Mouse (Mus musculus) heart, embryonic 10.5 days (tissue): ENCODE measurements around the gene Alk. TPM values are rescaled to one million over a fixed set of nuclear protein-coding genes. Genes with fewer than 3 reads are reported as not detected.

Experiments used
- DNase-seq: peaks from one replicate; pipeline ENCODE4 v3.0.0-alpha.2; 2017; ENCODE audit warnings: low spot score
- H3K27ac ChIP-seq: fragments of 300-500 bp; sonication (generic); 2 replicates; pipeline ENCODE4 v1.5.1; 2016; ENCODE audit warnings: mild to moderate bottlenecking
- H3K27me3 ChIP-seq: fragments of 300-500 bp; sonication (generic); 2 replicates; pipeline ENCODE4 v1.6.1; 2016; ENCODE audit warnings: mild to moderate bottlenecking; ENCODE audit not compliant: poor library complexity, insufficient read depth, severe bottlenecking
- H3K36me3 ChIP-seq: fragments of 300-500 bp; sonication (generic); 2 replicates; pipeline ENCODE4 v1.6.1; 2016; ENCODE audit warnings: mild to moderate bottlenecking, moderate library complexity
- H3K4me1 ChIP-seq: fragments of 300-500 bp; sonication (generic); 2 replicates; pipeline ENCODE4 v1.6.1; 2016; ENCODE audit warnings: mild to moderate bottlenecking
- H3K4me3 ChIP-seq: fragments of 300-500 bp; sonication (generic); 2 replicates; pipeline ENCODE4 v1.5.1; 2016; ENCODE audit warnings: mild to moderate bottlenecking, moderate library complexity
- H3K9me3 ChIP-seq: fragments of 300-500 bp; sonication (generic); 2 replicates; pipeline ENCODE4 v1.6.1; 2016; ENCODE audit warnings: mild to moderate bottlenecking, moderate library complexity
- WGBS: fragments of 180-500 bp; shearing (Covaris S2); methylation state at CpG from one replicate; pipeline ENCODE4 v1.1.7; 2016; 5-methylcytosine and 5-hydroxymethylcytosine counted together
- polyA plus RNA-seq: library from polyadenylated mRNA; unstranded; fragments of >200 nt; fragmentation: Nextera tagmentation; extraction: Ambion mirVana; gene quantifications from 2 replicates; pipeline ENCODE4 v1.2.1, GENCODE M21; 2016

The Alk gene
- polyA plus RNA-seq, 1 experiment from 2014 or later: 0.78 TPM

- Histone ChIP-seq H3K36me3 (no peaks in the 10 kb centered on the region), H3K4me1 (no peaks in the 10 kb centered on the region), H3K4me3 (no peak overlapping the region), H3K9me3 (no peaks in the 10 kb centered on the region), H3K27me3 (no peaks in the 10 kb centered on the region), H3K27ac (no peak overlapping the region)
- DNase-seq: no peak
Measured at GRCm38 (mm10) chr17:71942052-71942451, 662.4 kb downstream of the Alk start.

GRCm38 (mm10) chr17:71941436-71941835 lies 663.0 kb downstream of the Alk start:
- no peaks in the 10 kb centered on the region for H3K27me3 ChIP-seq
- H3K4me1 ChIP-seq: no peaks in the 10 kb centered on the region; the same call in 1 of the 2 replicates
- WGBS: 59% methylated on average over 6 of the region's 6 CpGs
- H3K9me3 ChIP-seq: no peaks in the 10 kb centered on the region
- no peak overlapping the region for H3K27ac ChIP-seq
- H3K4me3 ChIP-seq: no peak overlapping the region
- no peaks in the 10 kb centered on the region for H3K36me3 ChIP-seq
- no peak for DNase-seq

GRCm38 (mm10) chr17:71936681-71937080 lies 667.7 kb downstream of the Alk start:
- DNase-seq: no peak
- no peaks in the 10 kb centered on the region for H3K36me3 ChIP-seq
- no peaks in the 10 kb centered on the region for H3K27me3 ChIP-seq
- no peaks in the 10 kb centered on the region for H3K9me3 ChIP-seq
- H3K4me1 ChIP-seq: peaks cover 6% of the 10 kb centered on the region; the same call in 1 of the 2 replicates
- H3K27ac ChIP-seq: no peak overlapping the region
- H3K4me3 ChIP-seq: no peak overlapping the region

GRCm38 (mm10) chr17:71935837-71936236 lies 668.6 kb downstream of the Alk start:
- H3K4me3 ChIP-seq: no peak overlapping the region
- H3K9me3 ChIP-seq: no peaks in the 10 kb centered on the region
- WGBS: 80% methylated on average over 10 of the region's 10 CpGs
- no peak overlapping the region for H3K27ac ChIP-seq
- H3K4me1 ChIP-seq: peaks cover 6% of the 10 kb centered on the region; the same call in 1 of the 2 replicates
- H3K36me3 ChIP-seq: no peaks in the 10 kb centered on the region
- no peak for DNase-seq
- H3K27me3 ChIP-seq: no peaks in the 10 kb centered on the region

GRCm38 (mm10) chr17:71935336-71935735 lies 669.1 kb downstream of the Alk start:
- Histone ChIP-seq H3K27ac (no peak overlapping the region), H3K4me1 (peaks cover 6% of the 10 kb centered on the region; the same call in 1 of the 2 replicates), H3K36me3 (no peaks in the 10 kb centered on the region), H3K27me3 (no peaks in the 10 kb centered on the region), H3K9me3 (no peaks in the 10 kb centered on the region), H3K4me3 (no peak overlapping the region)
- WGBS: 78% methylated on average over 3 of the region's 3 CpGs
- no peak for DNase-seq

- no peaks in the 10 kb centered on the region for H3K9me3 ChIP-seq
- no peak overlapping the region for H3K27ac ChIP-seq
- DNase-seq: no peak
- no peaks in the 10 kb centered on the region for H3K27me3 ChIP-seq
- H3K36me3 ChIP-seq: no peaks in the 10 kb centered on the region
- peaks cover 11% of the 10 kb centered on the region; the same call in 1 of the 2 replicates for H3K4me1 ChIP-seq
- WGBS: 50% methylated on average over 5 of the region's 5 CpGs
- H3K4me3 ChIP-seq: no peak overlapping the region
Measured at GRCm38 (mm10) chr17:71914941-71915340, 689.5 kb downstream of the Alk start.

GRCm38 (mm10) chr17:71914541-71914940 lies 689.9 kb downstream of the Alk start:
- no peak for DNase-seq
- H3K4me3 ChIP-seq: no peak overlapping the region

GRCm38 (mm10) chr17:71913188-71913587 lies 691.2 kb downstream of the Alk start:
- DNase-seq: no peak
- WGBS: 36% methylated on average over 3 of the region's 3 CpGs

More at GRCm38 (mm10) chr17:71914541-71914940, 689.9 kb downstream of the Alk start:
- H3K27ac ChIP-seq: no peak overlapping the region
- H3K9me3 ChIP-seq: no peaks in the 10 kb centered on the region
- peaks cover 11% of the 10 kb centered on the region; the same call in 1 of the 2 replicates for H3K4me1 ChIP-seq
- H3K36me3 ChIP-seq: no peaks in the 10 kb centered on the region
- H3K27me3 ChIP-seq: no peaks in the 10 kb centered on the region
- WGBS: 74% methylated on average over 3 of the region's 3 CpGs

GRCm38 (mm10) chr17:71909107-71909506 lies 695.3 kb downstream of the Alk start:
- H3K4me1 ChIP-seq: no peaks in the 10 kb centered on the region
- H3K27me3 ChIP-seq: no peaks in the 10 kb centered on the region
- no peaks in the 10 kb centered on the region for H3K9me3 ChIP-seq
- no peak overlapping the region for H3K4me3 ChIP-seq
- no peaks in the 10 kb centered on the region for H3K36me3 ChIP-seq
- WGBS: 46% methylated on average over 3 of the region's 3 CpGs
- no peak for DNase-seq
- no peak overlapping the region for H3K27ac ChIP-seq

More at GRCm38 (mm10) chr17:71913188-71913587, 691.2 kb downstream of the Alk start:
- Histone ChIP-seq H3K4me3 (no peak overlapping the region), H3K27ac (no peak overlapping the region), H3K36me3 (no peaks in the 10 kb centered on the region), H3K9me3 (no peaks in the 10 kb centered on the region), H3K4me1 (peaks cover 11% of the 10 kb centered on the region; the same call in 1 of the 2 replicates), H3K27me3 (no peaks in the 10 kb centered on the region)

- H3K36me3 ChIP-seq: no peaks in the 10 kb centered on the region
- DNase-seq: no peak
Measured at GRCm38 (mm10) chr17:71881369-71881768, 723.1 kb downstream of the Alk start.

GRCm38 (mm10) chr17:71875492-71875891 lies 728.9 kb downstream of the Alk start:
- Histone ChIP-seq H3K9me3 (no peaks in the 10 kb centered on the region), H3K4me1 (no peaks in the 10 kb centered on the region), H3K27ac (no peak overlapping the region), H3K36me3 (no peaks in the 10 kb centered on the region), H3K27me3 (no peaks in the 10 kb centered on the region), H3K4me3 (no peak overlapping the region)
- WGBS: 74% methylated on average over 7 of the region's 7 CpGs
- DNase-seq: no peak

More at GRCm38 (mm10) chr17:71881369-71881768, 723.1 kb downstream of the Alk start:
- no peaks in the 10 kb centered on the region for H3K27me3 ChIP-seq
- H3K27ac ChIP-seq: no peak overlapping the region
- no peak overlapping the region for H3K4me3 ChIP-seq
- H3K9me3 ChIP-seq: no peaks in the 10 kb centered on the region
- H3K4me1 ChIP-seq: no peaks in the 10 kb centered on the region
- WGBS: 86% methylated on average over 6 of the region's 6 CpGs

GRCm38 (mm10) chr17:71874795-71875194 lies 729.6 kb downstream of the Alk start:
- H3K27ac ChIP-seq: no peak overlapping the region
- no peaks in the 10 kb centered on the region for H3K9me3 ChIP-seq
- 0 out of 2 replicates have a peak, but pooled peaks cover 2% of the 10 kb centered on the region for H3K4me1 ChIP-seq
- no peak for DNase-seq
- no peak overlapping the region for H3K4me3 ChIP-seq
- no peaks in the 10 kb centered on the region for H3K36me3 ChIP-seq
- WGBS: 67% methylated on average over 9 of the region's 9 CpGs
- no peaks in the 10 kb centered on the region for H3K27me3 ChIP-seq

- Histone ChIP-seq H3K27me3 (no peaks in the 10 kb centered on the region), H3K4me1 (0 out of 2 replicates have a peak, but pooled peaks cover 8% of the 10 kb centered on the region), H3K27ac (no peak overlapping the region), H3K4me3 (no peak overlapping the region), H3K36me3 (no peaks in the 10 kb centered on the region), H3K9me3 (no peaks in the 10 kb centered on the region)
- no peak for DNase-seq
- 36% methylated on average over 6 of the region's 6 CpGs for WGBS
Measured at GRCm38 (mm10) chr17:71874077-71874476, 730.4 kb downstream of the Alk start.

- Histone ChIP-seq H3K4me1 (0 out of 2 replicates have a peak, but pooled peaks cover 8% of the 10 kb centered on the region), H3K27me3 (no peaks in the 10 kb centered on the region), H3K9me3 (no peaks in the 10 kb centered on the region), H3K27ac (no peak overlapping the region), H3K4me3 (no peak overlapping the region), H3K36me3 (no peaks in the 10 kb centered on the region)
- 59% methylated on average over 5 of the region's 5 CpGs for WGBS
- no peak for DNase-seq
Measured at GRCm38 (mm10) chr17:71872976-71873375, 731.5 kb downstream of the Alk start.
